Mouse (Mus musculus): ENCODE data around the gene Rac3.
"Not testable (repeated sequence)": the region's sequence is repeated elsewhere in the genome, so short reads cannot be mapped to it uniquely, and the experiment has no call there.

Rac3 gene

GRCm38 (mm10) chr11:120721124-120722066 is at the start of gene Rac3:
Gene Rac3 (plus strand): TSS chr11:120721470.
- peak; percentile 75 for DNase-seq (ENCODE audit: inconsistent ontology term)

- peak; percentile 99 for DNase-seq (ENCODE audit: inconsistent ontology term)
Measured at GRCm38 (mm10) chr11:120672687-120673593, 48.3 kb upstream of the Rac3 start, which contains the start of gene Aspscr1. Gene Aspscr1 (plus strand): TSS chr11:120672973.

DNA sequence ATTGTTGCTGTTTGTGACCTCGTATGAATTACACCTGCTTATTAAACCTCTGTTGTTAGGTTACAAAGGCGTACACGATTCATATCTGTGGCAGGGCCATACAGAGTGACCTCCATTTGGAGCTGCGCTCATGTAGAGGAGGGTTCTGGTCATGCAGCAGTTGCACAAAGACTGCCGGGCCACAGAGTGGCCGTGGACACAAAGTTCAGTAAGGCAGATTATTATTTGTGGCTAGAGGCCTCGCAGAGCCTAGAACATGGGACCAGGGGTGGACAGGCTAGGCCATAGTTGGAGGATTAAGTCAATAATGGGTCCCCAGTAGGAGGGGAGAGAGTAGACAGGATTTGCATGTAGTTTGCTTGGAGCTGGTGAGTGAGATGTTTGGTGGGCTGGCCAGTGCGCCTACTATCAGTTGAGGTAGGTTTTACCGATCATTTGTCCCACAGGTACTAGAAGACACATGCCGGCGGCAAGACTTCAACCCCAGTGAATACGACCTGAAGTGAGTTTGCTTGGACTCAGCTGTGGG is 47.6 kb upstream of the Rac3 start:
- DNase-seq (ENCODE audit: inconsistent ontology term) = no peak

GRCm38 (mm10) chr11:120675875-120676274 is 45.4 kb upstream of the Rac3 start:
- DNase-seq (ENCODE audit: inconsistent ontology term) = not testable (repeated sequence)

DNA sequence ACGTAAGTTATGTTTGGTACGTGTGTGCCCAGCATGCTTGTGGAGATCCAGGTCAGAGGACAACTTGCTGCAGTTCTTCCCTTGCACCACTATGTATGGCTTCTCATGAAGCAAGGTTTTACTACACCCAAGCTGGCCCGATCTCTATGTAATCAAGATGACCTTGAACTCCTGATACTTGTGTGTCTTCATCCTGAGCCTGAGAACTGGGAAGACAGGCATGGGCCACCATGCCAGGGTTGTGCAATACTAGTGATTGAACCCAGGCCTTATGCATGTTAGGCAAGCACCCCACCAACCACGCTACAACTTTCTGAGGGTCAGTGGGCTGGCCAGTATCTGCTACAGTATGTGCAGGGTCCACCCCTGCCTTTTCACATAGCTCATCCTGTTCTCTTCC is 44.3 kb upstream of the Rac3 start:
- DNase-seq (ENCODE audit: inconsistent ontology term) = no peak

DNA sequence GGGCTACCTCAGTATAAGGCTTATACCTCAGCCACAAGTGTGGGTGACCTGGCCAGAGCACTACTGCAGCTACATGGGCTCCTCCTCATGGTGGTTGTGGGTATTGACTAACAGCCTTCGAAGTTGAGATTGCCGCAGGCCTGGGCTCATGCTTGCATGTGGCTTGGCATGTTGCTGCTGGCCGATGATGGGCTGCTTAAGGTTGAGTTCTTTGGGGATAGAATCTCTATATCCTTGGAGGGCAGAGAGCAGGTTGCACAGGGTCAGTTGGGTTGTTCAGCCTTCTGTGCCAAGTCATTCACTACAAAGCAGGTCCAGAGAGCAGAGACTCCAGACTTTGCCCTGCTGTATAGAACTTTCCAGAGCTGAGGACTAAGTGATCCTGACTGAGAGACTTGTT is 41.4 kb upstream of the Rac3 start:
- no peak for DNase-seq (ENCODE audit: inconsistent ontology term)

DNA sequence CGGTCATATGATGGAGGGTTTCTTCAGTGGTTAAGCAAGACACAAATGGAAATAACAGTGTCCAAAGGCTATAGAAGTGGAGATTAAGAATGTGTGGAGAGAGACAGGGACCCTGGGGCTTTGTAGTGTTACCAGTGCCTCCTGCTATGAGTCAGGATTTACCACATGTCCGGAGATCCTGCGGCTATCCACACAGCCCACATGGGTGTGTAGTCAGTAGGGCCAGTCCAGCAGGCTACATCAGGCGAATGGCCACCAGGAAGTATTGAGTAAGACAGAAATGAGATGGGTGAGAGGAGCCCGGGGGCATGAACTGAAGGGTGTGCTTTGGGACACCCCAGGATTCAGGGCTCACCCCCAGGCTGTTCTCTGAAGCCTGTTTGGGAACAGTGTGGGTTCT is 38.6 kb upstream of the Rac3 start:
- no peak for DNase-seq (ENCODE audit: inconsistent ontology term)

GRCm38 (mm10) chr11:120683536-120683935 is 37.7 kb upstream of the Rac3 start:
- no peak for DNase-seq (ENCODE audit: inconsistent ontology term)

- no peak for DNase-seq (ENCODE audit: inconsistent ontology term)
Measured at GRCm38 (mm10) chr11:120684086-120684485, 37.2 kb upstream of the Rac3 start.

DNA sequence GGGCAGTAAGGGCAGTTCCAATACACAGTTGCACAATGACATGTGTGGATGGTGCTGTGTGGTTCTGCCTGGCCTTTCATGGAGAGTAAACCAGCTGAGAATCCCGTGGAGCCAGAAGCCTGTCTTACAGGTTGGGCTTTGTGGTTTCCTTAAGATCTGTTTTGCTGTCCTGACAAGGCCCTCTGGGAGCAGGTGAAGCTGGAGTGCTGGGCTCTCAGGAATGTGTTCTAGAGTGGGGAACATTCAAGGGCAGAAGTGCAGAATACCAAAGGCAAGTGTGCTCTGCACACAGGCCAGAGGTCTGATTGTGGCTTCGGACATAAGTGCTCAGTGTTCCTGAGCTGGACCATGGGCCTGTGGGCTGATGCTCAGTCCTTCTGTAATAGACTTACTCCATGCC is 36.6 kb upstream of the Rac3 start:
- DNase-seq (ENCODE audit: inconsistent ontology term) = no peak

DNA sequence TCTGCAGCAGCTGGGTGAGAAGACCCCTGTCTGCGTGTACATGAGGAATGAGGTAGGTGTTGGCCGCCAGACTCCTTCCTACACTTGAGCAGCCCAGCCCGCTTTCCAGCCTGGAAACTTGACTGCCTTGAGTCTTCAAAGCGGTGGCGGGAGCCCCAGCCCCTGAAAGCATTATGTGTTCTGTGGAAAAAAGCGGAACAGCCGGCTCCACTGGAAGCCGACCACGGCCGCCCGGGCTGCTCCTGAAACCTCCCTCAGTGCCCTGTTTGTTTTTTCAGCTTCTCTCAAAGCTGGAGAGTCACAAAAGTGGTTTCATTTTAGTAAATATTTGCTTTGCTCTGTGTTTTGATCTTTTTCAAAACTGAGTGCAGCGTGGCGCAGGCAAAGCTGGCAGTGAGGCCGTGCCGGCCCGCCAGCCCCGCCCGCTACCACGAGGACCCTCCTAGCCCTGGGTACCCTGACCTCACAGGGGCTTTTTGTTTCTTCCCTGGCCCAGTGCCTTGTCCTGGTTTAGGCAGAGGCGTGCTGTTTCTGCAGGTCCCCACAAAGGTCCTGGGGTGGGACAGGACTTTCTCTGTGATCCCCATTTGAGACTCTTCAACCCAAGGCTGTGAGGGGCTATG is 34.5 kb upstream of the Rac3 start:
- no peak for DNase-seq (ENCODE audit: inconsistent ontology term)

GRCm38 (mm10) chr11:120689365-120689764 is 31.9 kb upstream of the Rac3 start:
- no peak for DNase-seq (ENCODE audit: inconsistent ontology term)

DNA sequence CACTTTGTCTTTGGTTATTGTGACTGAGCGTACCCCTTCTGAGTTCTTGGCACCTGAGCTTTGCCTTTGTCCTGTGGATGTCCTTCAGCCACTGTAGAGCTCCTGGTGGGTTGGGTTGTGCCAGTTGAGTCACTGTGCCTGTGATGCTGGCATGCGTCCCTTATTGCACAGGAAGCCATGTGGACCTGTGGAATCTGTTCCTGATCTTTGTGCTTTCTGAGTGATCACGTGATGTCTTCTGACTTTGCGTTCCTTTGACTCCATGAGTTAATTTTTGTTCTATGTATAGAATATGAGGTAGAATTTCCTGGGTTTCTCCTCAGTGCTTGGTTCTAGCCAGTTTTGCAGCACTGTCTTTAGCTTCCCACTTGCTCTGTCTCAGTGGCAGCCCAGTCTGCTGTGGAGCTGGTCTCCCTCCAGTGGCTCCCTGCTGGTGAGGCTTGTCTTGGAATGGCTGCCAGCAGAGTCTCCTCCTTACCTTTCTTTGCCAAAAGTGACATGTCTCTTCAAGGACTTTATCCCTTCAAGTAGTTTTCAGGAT is 28.7 kb upstream of the Rac3 start:
- DNase-seq (ENCODE audit: inconsistent ontology term) = no peak

DNA sequence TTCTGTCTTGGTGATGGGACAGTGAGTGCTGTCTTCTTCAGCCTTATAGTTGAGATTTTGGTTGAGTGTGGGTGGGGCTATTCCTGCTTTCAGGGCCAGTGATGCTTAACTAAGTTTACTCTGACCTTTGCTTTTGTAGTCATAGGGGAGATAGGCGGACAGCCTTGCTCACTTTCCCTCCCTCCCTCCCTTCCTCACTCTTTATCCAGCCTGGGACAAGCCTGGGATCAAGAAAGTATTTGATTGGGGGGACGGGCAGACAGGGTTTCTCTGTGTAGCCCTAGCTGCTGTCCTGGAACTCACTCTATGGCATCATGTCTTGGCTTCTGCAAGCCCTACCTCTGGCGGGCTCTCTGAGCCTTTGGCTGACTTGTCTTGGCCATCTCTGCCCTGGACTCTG is 27.8 kb upstream of the Rac3 start:
- no peak for DNase-seq (ENCODE audit: inconsistent ontology term)

GRCm38 (mm10) chr11:120695184-120695583 is 26.1 kb upstream of the Rac3 start:
- DNase-seq (ENCODE audit: inconsistent ontology term) = peak; percentile 74

GRCm38 (mm10) chr11:120695641-120696040 is 25.6 kb upstream of the Rac3 start:
- no peak for DNase-seq (ENCODE audit: inconsistent ontology term)

DNA sequence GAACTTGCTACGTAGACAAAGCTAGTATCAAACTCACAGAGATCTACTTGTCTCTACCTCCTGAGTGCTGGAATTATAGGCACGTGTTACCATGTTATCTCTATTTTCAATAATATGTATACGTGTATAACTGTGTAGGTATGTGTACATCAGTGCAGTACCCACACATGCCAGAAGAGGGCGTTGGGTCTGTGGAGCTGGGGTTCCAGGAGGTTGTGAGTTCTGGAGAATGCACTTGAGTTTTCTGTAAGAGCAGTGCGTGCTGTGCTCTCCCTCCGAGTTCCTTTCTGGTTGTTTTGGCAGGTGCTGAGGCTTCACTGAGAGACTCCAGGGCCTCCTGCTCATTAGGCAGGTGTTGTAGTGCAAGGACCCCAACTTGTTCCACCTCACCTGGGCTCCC is 24.7 kb upstream of the Rac3 start:
- DNase-seq (ENCODE audit: inconsistent ontology term) = no peak

DNA sequence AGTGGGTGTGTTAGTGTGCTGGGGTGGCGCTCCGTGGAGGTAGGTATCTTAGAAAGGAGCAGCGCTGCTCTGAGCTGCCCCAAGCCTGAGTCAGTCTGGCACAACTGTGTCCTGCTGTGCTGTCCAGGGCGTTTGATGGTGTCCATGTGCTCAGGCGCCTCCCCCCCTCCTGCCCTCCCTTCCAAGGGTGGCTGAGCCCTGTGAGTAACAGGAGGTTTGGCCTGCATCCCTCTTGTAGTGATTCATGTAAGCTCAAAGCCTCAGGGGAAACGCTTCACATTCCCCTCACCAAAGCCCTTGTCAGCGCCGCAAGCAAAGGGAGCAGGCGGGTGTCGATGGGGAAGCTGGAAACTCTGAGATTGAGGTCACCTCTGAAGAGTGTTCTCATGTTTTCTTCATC is 23.5 kb upstream of the Rac3 start:
- peak; percentile 99 for DNase-seq (ENCODE audit: inconsistent ontology term)

DNA sequence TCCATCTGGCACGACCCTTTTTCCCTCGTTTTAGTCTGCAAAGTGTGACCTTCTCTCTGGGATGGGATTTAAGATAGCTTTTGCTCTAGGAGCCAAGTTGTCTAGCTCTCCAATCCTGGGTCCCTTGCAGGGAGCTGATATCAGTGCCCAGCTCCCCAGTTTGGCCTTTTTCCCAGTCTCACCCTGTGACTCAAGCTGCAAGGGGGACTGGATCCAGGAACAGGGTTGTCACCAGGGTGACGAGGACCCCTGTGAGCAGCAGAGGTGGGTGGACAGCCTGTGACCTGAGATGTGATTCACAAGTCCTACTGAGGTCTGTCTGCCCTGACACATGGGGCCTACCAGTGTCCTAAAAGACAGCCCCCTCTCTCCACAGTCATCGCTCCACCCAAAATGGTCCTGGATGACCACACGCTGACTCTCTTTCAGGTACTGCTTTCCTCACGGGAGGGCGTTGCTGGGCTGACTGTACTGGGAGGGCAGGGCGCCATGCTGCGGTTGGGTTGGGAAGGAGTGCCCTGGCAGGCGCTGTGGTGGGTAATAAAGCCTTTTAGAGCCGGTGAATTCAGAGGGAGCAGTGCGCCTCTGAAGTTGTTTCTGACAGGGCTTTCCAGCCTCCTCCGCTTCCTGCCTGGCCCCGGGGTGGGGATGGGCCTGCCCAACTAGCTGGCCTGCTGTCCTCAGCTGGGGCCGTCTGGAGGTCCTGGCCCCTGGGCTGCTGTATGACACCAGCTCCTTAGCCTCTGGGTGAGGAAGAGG is 17.4 kb upstream of the Rac3 start:
- peak; percentile 62 for DNase-seq (ENCODE audit: inconsistent ontology term)

DNA sequence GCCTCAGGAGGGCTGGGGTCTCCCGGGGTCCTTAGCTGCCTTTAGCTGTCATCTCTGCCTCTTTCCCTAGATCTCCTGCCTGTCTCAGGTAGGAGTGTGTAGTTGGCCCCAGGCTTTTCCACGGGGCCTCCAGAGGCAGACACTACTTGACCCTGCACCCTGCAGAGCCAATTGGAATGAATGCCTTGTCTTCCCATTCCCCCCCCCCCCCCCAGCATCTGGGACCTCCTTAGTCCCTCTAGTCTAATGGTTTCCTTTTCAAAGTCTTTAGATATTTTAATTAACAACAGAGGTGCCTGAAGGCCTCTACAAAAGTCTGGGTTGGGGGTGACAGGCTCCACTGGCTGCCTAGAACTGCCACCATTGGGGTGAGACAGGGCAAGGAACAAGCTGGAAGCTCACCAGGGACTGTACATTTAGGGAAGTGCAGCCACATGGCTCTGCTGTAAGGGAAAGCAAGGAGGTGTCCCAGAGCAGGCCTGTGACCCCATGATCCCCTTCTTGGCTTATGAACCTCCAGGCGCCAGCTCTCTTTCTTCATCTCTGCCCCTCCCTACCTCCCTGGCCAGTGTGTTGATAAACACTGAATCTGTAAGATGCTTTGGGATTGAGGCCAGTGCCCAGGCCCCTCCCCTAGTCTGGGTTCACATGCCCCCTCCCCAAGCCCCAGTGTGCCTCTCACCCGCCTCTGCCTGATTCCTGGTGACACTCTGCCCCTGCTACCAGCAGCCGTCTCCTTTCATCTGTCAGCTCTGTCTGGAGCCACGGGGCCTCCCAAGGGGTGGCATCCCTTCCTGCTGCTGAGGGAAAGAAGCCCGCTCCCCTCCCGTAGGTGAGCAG is 16.6 kb upstream of the Rac3 start:
- no peak for DNase-seq (ENCODE audit: inconsistent ontology term)
